Mouse (Mus musculus) urinary bladder, postnatal 10 days (tissue): ENCODE data around the gene Grm8.

Experiments used
- DNase-seq: peaks from one replicate; pipeline ENCODE4 v3.0.0; 2022; ENCODE audit warnings: low spot score

Grm8 gene

GRCm38 (mm10) chr6:27239968-27240367 lies 895.0 kb downstream of the Grm8 start:
- no peak for DNase-seq
